Mouse (Mus musculus): ENCODE data around the gene Dpysl4.

The Dpysl4 gene

GRCm38 (mm10) chr7:139100531-139101095 lies 14.8 kb downstream of the Dpysl4 start:
- no peak for DNase-seq

- DNase-seq, result no peak
Observed at GRCm38 (mm10) chr7:139101286-139101804, 15.5 kb downstream of the Dpysl4 start.

GRCm38 (mm10) chr7:139101826-139102225 lies 16.0 kb downstream of the Dpysl4 start:
- DNase-seq, result no peak

- DNase-seq, result no peak
Observed at GRCm38 (mm10) chr7:139103960-139104381, 18.2 kb downstream of the Dpysl4 start.

GRCm38 (mm10) chr7:139105076-139105475 lies 19.3 kb downstream of the Dpysl4 start:
- no peak for DNase-seq

- DNase-seq, result no peak
Observed at GRCm38 (mm10) chr7:139105705-139106104, 19.9 kb downstream of the Dpysl4 start.

GRCm38 (mm10) chr7:139107908-139108650 lies 22.3 kb downstream of the Dpysl4 start:
- DNase-seq, result no peak

GRCm38 (mm10) chr7:139119152-139119774 lies 33.5 kb downstream of the Dpysl4 start:
- peak; percentile 80 to 92 for DNase-seq

GRCm38 (mm10) chr7:139119775-139120153 lies 34.0 kb downstream of the Dpysl4 start:
- DNase-seq, result no peak

GRCm38 (mm10) chr7:139125881-139126280 lies 40.1 kb downstream of the Dpysl4 start:
- DNase-seq, result no peak

GRCm38 (mm10) chr7:139126549-139126948 lies 40.7 kb downstream of the Dpysl4 start:
- no peak for DNase-seq

- no peak for DNase-seq
Observed at GRCm38 (mm10) chr7:139128994-139129393, 43.2 kb downstream of the Dpysl4 start.

GRCm38 (mm10) chr7:139130361-139130760 lies 44.6 kb downstream of the Dpysl4 start:
- DNase-seq, result no peak

GRCm38 (mm10) chr7:139131538-139131937 lies 45.7 kb downstream of the Dpysl4 start:
- DNase-seq, result no peak

GRCm38 (mm10) chr7:139133446-139133845 lies 47.6 kb downstream of the Dpysl4 start:
- peak in 1 of 2 experiments; percentile 50 for DNase-seq

- no peak for DNase-seq
Observed at GRCm38 (mm10) chr7:139135236-139135635, 49.4 kb downstream of the Dpysl4 start.

GRCm38 (mm10) chr7:139136906-139137491 lies 51.2 kb downstream of the Dpysl4 start:
- DNase-seq, result no peak

- no peak for DNase-seq
Observed at GRCm38 (mm10) chr7:139139921-139140461, 54.2 kb downstream of the Dpysl4 start.

- no peak for DNase-seq
Observed at GRCm38 (mm10) chr7:139143785-139144184, 58.0 kb downstream of the Dpysl4 start.

- no peak for DNase-seq
Observed at GRCm38 (mm10) chr7:139145891-139146290, 60.1 kb downstream of the Dpysl4 start.

GRCm38 (mm10) chr7:139147360-139147759 lies 61.6 kb downstream of the Dpysl4 start:
- DNase-seq, result peak; percentile 16 to 49

- DNase-seq, result no peak
Observed at GRCm38 (mm10) chr7:139149373-139149772, 63.6 kb downstream of the Dpysl4 start.

GRCm38 (mm10) chr7:139151116-139151515 lies 65.3 kb downstream of the Dpysl4 start:
- DNase-seq, result peak; percentile 53 to 75
